Mouse (Mus musculus): Measurements from ENCODE around the gene Gm45808. TPM values are rescaled to one million over a fixed set of nuclear protein-coding genes. Genes with fewer than 3 reads are reported as not detected.
"Not testable (repeated sequence)": the region's sequence is repeated elsewhere in the genome, so short reads cannot be mapped to it uniquely, and the experiment has no call there.

Gene Gm45808
- polyA plus RNA-seq, 1 experiment from 2014 or later: not detected

DNA sequence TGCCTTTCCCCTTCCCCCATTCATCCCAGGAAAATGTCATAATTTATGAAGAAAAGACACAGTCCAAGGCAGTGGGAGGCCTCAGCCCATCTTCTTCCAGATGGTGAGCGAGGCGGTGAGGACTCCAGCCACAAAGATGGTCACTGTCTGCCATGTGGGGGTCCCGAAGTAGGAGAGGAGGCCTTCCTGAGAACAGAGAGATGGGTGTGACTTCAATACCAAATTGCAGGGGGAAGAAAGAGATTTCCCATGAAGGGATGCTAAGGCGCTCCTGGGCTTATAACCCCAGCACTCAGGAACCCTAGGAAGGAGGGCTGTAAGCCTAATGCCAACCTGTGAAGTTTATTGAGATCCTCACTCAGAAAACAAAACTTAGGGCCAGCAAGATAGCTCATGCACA lies 24.8 kb downstream of the Gm45808 start:
- Histone ChIP-seq H3K4me3 (ENCODE audit: low read depth, low read length) (no peak overlapping the region), H3K27me3 (replicated peaks; ENCODE audit: control insufficient read depth, insufficient read depth, low read length) (no peaks in the 10 kb centered on the region), H3K36me3 (ENCODE audit: control insufficient read depth, insufficient read depth) (peaks cover 43% of the 10 kb centered on the region), H3K27ac (ENCODE audit: low read depth, low read length) (peak overlapping the region; percentile 94), H3K4me2 (replicated peaks; ENCODE audit: low read depth) (peak overlapping the region; percentile 65), H3K9me3 (ENCODE audit: control insufficient read depth) (no peaks in the 10 kb centered on the region), H3K4me1 (replicated peaks; ENCODE audit: control insufficient read depth, insufficient read depth, low read length) (0 out of 2 replicates have a peak, but pooled peaks cover 14% of the 10 kb centered on the region), H3K9ac (ENCODE audit: low read depth, low read length) (no peak overlapping the region)
- TF ChIP-seq CTCF (IDR thresholded peaks at IDR 0.05; ENCODE audit: low read depth): no peak
- no peak for ATAC-seq
- WGBS: 87% methylated on average over 4 of the region's 4 CpGs

DNA sequence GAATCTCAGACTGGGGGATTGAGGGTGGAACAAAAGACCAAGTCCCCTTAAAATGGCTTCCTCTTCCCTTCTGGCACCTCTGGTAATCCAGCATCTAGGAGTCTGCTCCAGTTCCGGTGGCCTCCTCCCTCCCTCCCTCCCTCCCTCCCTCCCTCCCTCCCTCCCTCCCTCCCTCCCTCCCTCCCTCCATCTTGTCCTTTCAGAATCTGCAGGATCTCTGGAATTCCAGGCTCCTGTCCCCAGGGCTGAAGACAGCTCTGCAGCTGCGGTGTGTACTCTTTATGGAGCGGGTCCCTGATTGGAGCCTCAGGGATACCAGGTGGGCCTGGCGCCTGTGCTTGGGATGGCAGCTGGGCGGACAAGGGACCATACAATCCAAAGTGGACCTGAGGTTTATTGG lies 25.3 kb downstream of the Gm45808 start:
- Histone ChIP-seq H3K9me3 (ENCODE audit: control insufficient read depth) (no peaks in the 10 kb centered on the region), H3K36me3 (ENCODE audit: control insufficient read depth, insufficient read depth) (peaks cover 45% of the 10 kb centered on the region), H3K27ac (ENCODE audit: low read depth, low read length) (peak overlapping the region; percentile 94), H3K4me3 (ENCODE audit: low read depth, low read length) (no peak overlapping the region), H3K9ac (ENCODE audit: low read depth, low read length) (peak overlapping the region; percentile 51; the same call in 1 of the 2 replicates), H3K4me1 (replicated peaks; ENCODE audit: control insufficient read depth, insufficient read depth, low read length) (0 out of 2 replicates have a peak, but pooled peaks cover 14% of the 10 kb centered on the region), H3K27me3 (replicated peaks; ENCODE audit: control insufficient read depth, insufficient read depth, low read length) (no peaks in the 10 kb centered on the region), H3K4me2 (replicated peaks; ENCODE audit: low read depth) (peak overlapping the region; percentile 65)
- 44% methylated on average over 4 of the region's 5 CpGs for whole genome bisulfite sequencing
- 0 out of 2 replicates have a peak, but pooled peaks have one; percentile 0 for ATAC-seq
- no peak for TF ChIP-seq CTCF (IDR thresholded peaks at IDR 0.05; ENCODE audit: low read depth)

DNA sequence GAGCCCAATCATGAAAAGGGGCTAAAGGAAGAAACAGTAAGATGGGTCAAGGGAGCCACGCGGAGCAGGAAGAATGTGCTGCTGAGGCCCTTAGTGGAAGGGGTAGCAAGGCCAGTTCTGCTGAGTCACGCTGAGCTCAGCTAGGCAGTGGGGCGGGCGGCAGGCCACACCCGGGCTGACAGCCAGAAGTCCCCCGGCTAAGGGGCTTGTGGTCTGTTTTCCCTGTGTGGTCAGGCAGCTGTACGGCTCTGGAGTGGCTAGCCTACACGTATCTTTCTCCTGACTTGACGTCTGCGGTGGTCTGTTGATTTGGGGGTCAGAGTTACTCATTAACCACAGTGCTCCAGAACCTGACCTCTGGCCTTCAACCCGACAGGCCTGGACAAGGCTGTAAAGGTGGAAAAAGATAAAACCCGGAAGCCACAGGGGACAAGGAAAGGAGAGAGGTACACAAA lies 25.7 kb downstream of the Gm45808 start:
- Histone ChIP-seq H3K36me3 (ENCODE audit: control insufficient read depth, insufficient read depth) (peaks cover 45% of the 10 kb centered on the region), H3K27me3 (replicated peaks; ENCODE audit: control insufficient read depth, insufficient read depth, low read length) (no peaks in the 10 kb centered on the region), H3K4me3 (ENCODE audit: low read depth, low read length) (peak overlapping the region; percentile 74), H3K27ac (ENCODE audit: low read depth, low read length) (peak overlapping the region; percentile 94), H3K4me2 (replicated peaks; ENCODE audit: low read depth) (peak overlapping the region; percentile 65), H3K9ac (ENCODE audit: low read depth, low read length) (peak overlapping the region; percentile 51; the same call in 1 of the 2 replicates), H3K9me3 (ENCODE audit: control insufficient read depth) (no peaks in the 10 kb centered on the region), H3K4me1 (replicated peaks; ENCODE audit: control insufficient read depth, insufficient read depth, low read length) (0 out of 2 replicates have a peak, but pooled peaks cover 11% of the 10 kb centered on the region)
- ATAC-seq: peak; percentile 50
- no peak for TF ChIP-seq CTCF (IDR thresholded peaks at IDR 0.05; ENCODE audit: low read depth)
- WGBS: 3% methylated on average over 13 of the region's 13 CpGs

DNA sequence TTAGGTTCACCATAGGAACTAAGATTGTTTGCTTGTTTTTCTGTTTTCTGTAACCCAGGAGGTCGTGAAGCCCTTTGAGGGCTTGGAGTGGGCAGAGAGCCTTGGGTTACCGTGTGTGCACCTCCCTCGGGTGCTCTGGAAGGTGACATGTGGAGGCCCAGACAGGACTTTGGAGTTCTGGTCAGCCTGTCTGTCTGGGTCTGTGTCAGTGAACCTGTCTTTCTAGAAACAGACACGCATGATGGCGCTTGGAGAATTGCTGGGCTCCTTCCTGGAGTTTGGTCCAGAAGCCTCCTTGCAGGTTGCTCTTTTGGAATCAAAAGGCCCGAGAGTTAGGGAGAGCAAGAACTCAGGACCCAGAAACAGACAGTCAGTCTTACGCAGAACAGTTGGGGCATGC lies 26.2 kb downstream of the Gm45808 start:
- Histone ChIP-seq H3K9me3 (ENCODE audit: control insufficient read depth) (no peaks in the 10 kb centered on the region), H3K27ac (ENCODE audit: low read depth, low read length) (peak overlapping the region; percentile 94), H3K36me3 (ENCODE audit: control insufficient read depth, insufficient read depth) (peaks cover 46% of the 10 kb centered on the region), H3K4me1 (replicated peaks; ENCODE audit: control insufficient read depth, insufficient read depth, low read length) (0 out of 2 replicates have a peak, but pooled peaks cover 9% of the 10 kb centered on the region), H3K4me3 (ENCODE audit: low read depth, low read length) (peak overlapping the region; percentile 74), H3K4me2 (replicated peaks; ENCODE audit: low read depth) (peak overlapping the region; percentile 65), H3K9ac (ENCODE audit: low read depth, low read length) (peak overlapping the region; percentile 51; the same call in 1 of the 2 replicates), H3K27me3 (replicated peaks; ENCODE audit: control insufficient read depth, insufficient read depth, low read length) (no peaks in the 10 kb centered on the region)
- WGBS: 37% methylated on average over 7 of the region's 7 CpGs
- no peak for TF ChIP-seq CTCF (IDR thresholded peaks at IDR 0.05; ENCODE audit: low read depth)
- peak; percentile 44 for ATAC-seq

DNA sequence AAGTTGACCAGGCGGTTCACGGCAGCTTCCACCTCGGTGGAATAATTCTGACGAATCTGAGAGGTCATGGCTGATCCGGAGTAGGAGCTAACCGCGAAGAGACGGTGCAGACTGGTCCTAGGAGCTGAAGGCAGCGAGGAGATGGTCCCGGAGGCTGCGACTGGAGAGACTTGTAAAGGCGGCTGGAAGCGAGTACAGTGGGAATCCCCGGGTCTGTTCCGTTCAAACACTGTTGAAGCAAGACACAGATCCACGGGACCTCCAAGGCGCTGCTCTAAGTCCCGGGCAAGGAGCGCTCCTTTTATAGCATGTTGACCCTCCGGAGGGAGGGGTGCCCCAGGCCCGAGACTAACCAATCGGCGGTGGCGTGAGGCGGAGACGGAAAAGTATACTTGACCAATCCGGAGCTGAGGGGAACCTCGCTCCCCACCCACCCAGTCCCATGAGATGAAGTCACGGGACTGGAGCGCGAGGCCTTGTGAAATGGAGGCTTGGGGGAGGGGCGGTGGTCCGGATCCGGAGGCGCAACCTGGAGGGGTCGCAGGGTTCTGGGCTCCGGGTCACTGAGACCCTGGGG lies 27.0 kb downstream of the Gm45808 start, which contains the start of gene Ftl1:
Gene Ftl1 (minus strand): TSS at position 321 of the 577 bp plus-strand sequence.
- H3K4me1 ChIP-seq (replicated peaks; ENCODE audit: control insufficient read depth, insufficient read depth, low read length); H3K27me3 ChIP-seq (replicated peaks; ENCODE audit: control insufficient read depth, insufficient read depth, low read length); H3K9me3 ChIP-seq (ENCODE audit: control insufficient read depth): not testable (repeated sequence)
- Histone ChIP-seq H3K9ac (ENCODE audit: low read depth, low read length) (peak within 1 kb of the TSS; percentile 57), H3K36me3 (ENCODE audit: control insufficient read depth, insufficient read depth) (peaks cover 48% of the 10 kb centered on the region), H3K4me2 (replicated peaks; ENCODE audit: low read depth) (peak within 1 kb of the TSS; percentile 73), H3K27ac (ENCODE audit: low read depth, low read length) (peak within 1 kb of the TSS; percentile 94), H3K4me3 (ENCODE audit: low read depth, low read length) (peak within 1 kb of the TSS; percentile 74)
- peak; percentile 84 for ATAC-seq
- 1% methylated on average over 28 of the region's 37 CpGs for WGBS

DNA sequence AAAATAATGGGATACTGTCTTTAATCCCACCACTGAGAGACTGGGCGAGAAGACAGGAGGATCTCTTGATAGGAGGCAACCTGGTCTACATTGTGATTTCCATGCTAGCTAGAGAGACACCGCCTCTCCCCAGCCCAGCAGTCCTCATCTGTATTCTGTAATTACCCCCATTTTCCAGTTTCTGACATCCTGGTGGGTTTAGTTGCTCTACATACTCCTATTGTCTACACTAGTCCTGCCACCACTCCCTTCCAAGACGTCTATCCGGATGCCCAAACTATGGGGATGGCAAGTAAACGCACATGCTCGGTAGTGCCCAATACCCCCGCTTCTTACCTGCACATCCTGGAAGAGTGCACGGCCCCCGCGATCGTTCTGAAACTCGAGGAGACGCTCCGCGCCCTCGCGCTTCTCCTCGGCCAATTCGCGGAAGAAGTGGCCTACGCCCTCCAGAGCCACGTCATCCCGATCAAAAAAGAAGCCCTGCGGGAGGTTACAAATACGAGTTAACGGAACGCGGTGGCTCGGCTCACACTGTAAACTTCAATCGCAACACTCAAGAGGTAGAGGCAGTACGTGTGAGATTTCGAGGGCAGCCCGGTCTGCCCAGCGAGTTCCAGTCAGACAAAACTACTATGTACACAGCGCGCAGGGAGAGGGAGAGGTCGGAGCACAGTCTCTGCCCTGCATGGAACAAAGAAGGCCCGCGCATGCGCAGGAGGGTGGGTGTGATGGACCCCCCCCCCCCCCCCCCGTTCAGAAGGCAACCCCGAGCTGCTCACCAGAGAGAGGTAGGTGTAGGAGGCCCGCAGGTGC lies 27.7 kb downstream of the Gm45808 start:
- Histone ChIP-seq H3K27ac (ENCODE audit: low read depth, low read length) (peak overlapping the region; percentile 94), H3K36me3 (ENCODE audit: control insufficient read depth, insufficient read depth) (peaks cover 53% of the 10 kb centered on the region), H3K4me3 (ENCODE audit: low read depth, low read length) (peak overlapping the region; percentile 74), H3K27me3 (replicated peaks; ENCODE audit: control insufficient read depth, insufficient read depth, low read length) (no peaks in the 10 kb centered on the region), H3K9ac (ENCODE audit: low read depth, low read length) (peak overlapping the region; percentile 57), H3K4me1 (replicated peaks; ENCODE audit: control insufficient read depth, insufficient read depth, low read length) (0 out of 2 replicates have a peak, but pooled peaks cover 9% of the 10 kb centered on the region), H3K9me3 (ENCODE audit: control insufficient read depth) (no peaks in the 10 kb centered on the region), H3K4me2 (replicated peaks; ENCODE audit: low read depth) (peak overlapping the region; percentile 73)
- ATAC-seq: peak; percentile 32
- no peak for TF ChIP-seq CTCF (IDR thresholded peaks at IDR 0.05; ENCODE audit: low read depth)
- under 1% methylated on average over 41 of the region's 43 CpGs for WGBS

All from intestine, postnatal 0 days (tissue).